Mouse (Mus musculus) gastrocnemius, adult 18-20 months (tissue): ENCODE data around the gene Gm10518. TPM values are rescaled to one million over a fixed set of nuclear protein-coding genes. Genes with fewer than 3 reads are reported as not detected.
A peak's percentile ranks its signal among the peaks of the same experiment; 100 is the strongest.

Experiments
- DNase-seq: peaks from one replicate; pipeline ENCODE4 v3.0.0; 2021; ENCODE audit warnings: low spot score
- total RNA-seq, 2 experiments: library from RNA; stranded (reverse); gene quantifications; 2 replicates each; pipeline ENCODE4 v1.2.3; 2021

Gm10518 gene
- total RNA-seq, 2 experiments from 2014 or later: not detected

GRCm38 (mm10) chr1:179833596-179833995 lies 30.4 kb downstream of the Gm10518 start:
- DNase-seq: no peak

DNA sequence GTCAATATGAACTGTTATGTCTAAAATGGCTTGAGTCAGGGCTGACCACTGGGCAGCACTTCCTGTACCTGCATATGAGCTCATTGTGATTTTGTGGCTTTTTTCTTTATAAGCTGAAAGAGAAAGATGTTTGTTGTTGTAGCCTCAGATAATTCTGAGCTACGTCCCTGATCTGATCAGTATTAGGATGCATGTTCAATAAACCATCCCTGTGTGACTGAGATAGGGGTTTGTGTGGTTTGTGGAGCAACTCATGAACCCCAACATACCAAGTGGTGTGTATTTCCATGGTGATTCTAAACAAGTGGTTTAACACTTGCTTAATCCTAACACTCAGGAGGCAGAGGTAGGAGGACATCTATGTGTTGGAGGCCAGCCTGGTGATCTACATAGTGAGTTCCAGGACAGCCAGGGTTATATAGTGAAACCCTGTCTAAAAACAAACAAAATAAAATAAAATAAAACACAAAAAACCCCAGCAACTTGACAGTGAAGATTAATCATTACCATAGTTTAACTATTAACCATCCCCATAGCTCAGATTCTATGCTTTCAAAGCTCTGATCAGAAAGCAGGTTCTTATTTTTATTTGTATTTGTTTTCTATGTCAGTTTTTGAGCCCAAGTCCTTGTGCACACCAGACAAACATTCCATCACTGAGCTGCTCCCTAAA lies 32.7 kb downstream of the Gm10518 start:
- no peak for DNase-seq

DNA sequence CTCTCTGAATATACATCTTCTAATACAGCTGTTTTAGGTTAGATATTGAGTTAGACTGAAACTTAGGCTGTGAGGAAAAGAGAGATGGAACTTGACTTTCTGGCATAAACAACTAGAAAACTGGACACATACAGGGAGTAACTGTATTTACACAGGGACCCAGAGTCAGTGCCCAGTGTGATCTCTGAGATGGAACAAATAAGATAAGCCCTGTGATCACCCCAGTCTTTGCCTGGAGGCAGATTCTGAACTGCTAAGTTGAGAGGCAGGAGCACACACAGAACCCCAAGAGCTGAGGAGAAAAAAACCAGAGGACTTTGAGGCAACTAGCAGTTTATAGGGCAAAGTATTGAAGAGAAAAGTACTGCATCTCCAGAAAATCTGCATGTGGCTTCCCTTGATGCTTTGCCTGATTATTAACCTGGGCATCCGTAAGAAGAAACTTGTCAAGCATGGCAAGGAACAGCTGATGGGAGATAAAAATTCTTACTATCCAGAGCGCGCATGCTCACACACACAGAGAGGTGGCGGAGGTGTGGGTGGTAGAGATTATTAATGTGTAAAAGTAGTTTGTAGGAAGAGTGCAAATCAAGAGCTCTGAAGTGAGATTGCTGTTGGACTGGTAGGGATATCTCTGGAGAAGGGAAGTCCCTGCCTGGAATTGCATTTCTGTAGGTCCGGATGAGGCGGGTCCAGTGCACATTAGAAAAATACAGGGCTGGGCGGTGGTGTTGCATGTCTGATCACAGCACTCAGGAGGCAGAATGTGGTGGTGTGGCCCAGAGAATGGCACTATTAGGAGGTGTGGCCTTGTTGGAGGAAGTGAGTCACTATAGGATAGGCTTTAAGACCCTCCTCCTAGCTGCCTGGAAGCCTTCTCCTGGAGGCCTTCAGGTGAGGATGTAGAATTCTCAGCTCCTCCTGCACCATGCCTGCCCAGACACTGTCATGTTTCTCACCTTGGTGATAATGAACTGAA lies 33.5 kb downstream of the Gm10518 start:
- no peak for DNase-seq

GRCm38 (mm10) chr1:179842568-179842967 lies 39.4 kb downstream of the Gm10518 start:
- DNase-seq: peak; percentile 64

- DNase-seq: no peak
These were observed 40.8 kb downstream of the Gm10518 start for GRCm38 (mm10) chr1:179843981-179844380.

GRCm38 (mm10) chr1:179844894-179845293 lies 41.7 kb downstream of the Gm10518 start:
- peak; percentile 79 for DNase-seq

DNA sequence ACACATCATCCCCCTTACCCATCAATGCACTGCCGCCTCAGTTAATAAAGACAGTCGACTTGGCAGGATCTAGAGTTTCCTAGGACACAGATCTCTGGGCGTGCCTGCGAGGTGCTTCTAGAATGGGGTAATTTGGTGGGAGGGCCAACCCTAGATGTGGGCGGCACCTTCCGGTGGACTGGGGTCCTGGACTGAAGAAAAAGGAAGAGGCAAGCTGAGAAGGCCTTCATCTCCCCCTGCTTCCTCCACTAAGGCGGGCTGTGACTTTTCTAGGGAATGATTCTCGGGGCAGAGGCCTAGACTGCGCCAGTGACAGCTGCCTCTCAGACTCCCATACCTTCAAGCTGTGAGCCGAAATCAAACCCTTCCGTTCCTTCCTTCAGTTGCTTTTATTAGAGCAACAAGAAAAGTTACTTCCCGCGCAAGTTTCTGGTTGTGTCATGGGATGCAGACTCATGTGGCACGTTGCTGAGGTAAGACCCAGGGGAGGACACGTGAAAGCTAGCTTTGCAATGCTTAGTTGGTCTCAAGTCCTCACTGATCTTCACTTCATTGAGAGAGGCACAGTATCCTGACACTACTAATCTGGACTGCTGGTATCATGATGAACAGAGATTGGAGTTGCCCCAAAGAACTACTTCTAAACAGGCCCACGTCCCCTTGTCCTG lies 42.8 kb downstream of the Gm10518 start:
- DNase-seq: no peak

GRCm38 (mm10) chr1:179847173-179847572 lies 44.0 kb downstream of the Gm10518 start:
- DNase-seq: no peak

GRCm38 (mm10) chr1:179847759-179848389 lies 44.7 kb downstream of the Gm10518 start:
- peak; percentile 89 for DNase-seq

GRCm38 (mm10) chr1:179853421-179853820 lies 50.2 kb downstream of the Gm10518 start:
- no peak for DNase-seq

Other genes starting within 250 kb of the Gm10518 start
- 10 to 100 TPM; 38.7 to 41.2 TPM for gene Sccpdh, start 135.2 kb upstream of the Gm10518 start, total RNA-seq
- gene Kif28, start 58.1 kb upstream of the Gm10518 start, total RNA-seq: under 1 TPM; 0.07 to 0.11 TPM
- 10 to 100 TPM; 15.0 to 17.5 TPM for gene Ahctf1, start 304 bp downstream of the Gm10518 start, total RNA-seq
- gene Cdc42bpa, start 157.1 kb downstream of the Gm10518 start, total RNA-seq: 10 to 100 TPM; 19.1 to 25.7 TPM